Mouse (Mus musculus): ENCODE results near the gene Rhag.
A peak's percentile ranks its signal among the peaks of the same experiment; 100 is the strongest.

The Rhag gene

DNA sequence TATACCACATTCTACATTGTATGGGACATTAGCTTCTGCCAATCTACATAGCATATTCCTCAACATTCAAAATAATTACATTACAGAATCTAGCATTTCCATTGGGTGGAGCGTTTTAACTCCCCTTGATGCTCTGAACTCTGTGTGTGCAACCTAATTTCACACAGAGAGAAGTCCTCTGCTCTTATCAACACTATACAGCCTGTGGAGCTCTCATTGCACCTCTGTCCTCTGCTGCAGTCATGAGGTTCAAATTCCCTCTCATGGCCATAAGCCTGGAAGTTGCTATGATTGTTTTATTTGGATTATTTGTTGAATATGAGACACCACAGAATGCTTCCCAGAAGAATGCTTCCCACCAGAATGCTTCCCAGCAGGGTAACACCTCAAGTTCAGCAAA, at the start of gene Rhag:
Gene Rhag (plus strand): TSS at position 193 of the 400 bp plus-strand sequence.
- DNase-seq (ENCODE audit: low spot score in 2 of 2): no peak

DNA sequence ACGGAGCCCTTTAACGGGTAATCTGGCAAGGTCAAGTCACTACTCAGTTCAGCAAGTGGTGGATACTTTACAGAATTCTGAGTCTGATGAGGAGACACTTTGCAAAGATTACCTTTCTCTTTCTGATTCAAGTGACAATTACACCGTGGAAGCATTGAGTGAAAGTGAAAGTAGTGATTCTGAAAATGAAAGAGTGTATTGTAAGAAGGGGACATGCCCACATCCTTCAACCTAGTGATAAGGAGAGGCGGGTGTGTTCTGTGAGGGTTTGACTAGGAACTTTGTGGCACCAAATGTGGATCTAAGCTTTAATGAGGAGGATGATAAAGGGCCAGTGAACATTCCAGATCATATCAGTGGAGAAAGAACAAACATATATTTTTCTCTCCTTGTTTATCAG, 47.3 kb upstream of the Rhag start:
- DNase-seq (ENCODE audit: low spot score in 2 of 2): no peak

DNA sequence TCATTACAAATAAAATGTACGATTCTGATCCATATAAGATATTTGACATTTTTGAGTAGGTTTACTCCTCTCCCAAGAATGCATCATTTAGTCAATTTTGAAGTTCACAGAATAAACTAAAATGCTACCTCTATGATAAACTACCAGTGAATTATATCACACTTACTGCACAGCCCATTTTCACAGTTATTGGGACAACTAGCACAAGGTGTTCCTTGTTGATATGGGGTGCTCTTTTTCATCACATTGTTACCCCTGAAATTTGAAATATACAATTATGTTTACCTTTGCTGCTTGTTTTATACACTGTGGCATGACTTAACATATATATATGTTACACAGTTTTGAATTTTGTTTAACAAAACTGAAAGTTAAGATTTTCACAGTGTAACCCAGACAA, 43.8 kb upstream of the Rhag start:
- DNase-seq (ENCODE audit: low spot score in 2 of 2): no peak

DNA sequence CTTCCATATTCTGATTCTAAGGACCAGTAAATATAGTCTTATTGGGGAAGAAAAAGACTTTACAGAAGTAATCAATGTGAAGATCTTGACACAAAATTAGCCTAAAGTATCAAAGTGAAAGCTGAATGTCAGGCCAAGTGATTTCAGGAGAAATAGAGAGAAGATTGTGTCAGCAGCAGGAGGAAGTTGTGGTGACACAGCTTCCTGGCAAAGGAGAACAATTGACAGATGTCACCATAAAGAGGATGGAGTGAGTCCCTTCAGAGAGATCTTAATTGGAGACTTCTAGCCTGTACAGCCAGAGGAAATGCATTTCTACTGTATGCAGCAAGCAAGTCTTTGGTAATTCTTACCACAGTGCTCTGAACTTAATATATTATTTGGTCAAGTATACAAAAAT, 21.0 kb upstream of the Rhag start:
- DNase-seq (ENCODE audit: low spot score in 2 of 2): no peak

- DNase-seq (ENCODE audit: low spot score in 2 of 2): peak in 1 of 2 experiments; percentile 7
These were observed 16.7 kb upstream of the Rhag start for GRCm38 (mm10) chr17:40793921-40794854.

DNA sequence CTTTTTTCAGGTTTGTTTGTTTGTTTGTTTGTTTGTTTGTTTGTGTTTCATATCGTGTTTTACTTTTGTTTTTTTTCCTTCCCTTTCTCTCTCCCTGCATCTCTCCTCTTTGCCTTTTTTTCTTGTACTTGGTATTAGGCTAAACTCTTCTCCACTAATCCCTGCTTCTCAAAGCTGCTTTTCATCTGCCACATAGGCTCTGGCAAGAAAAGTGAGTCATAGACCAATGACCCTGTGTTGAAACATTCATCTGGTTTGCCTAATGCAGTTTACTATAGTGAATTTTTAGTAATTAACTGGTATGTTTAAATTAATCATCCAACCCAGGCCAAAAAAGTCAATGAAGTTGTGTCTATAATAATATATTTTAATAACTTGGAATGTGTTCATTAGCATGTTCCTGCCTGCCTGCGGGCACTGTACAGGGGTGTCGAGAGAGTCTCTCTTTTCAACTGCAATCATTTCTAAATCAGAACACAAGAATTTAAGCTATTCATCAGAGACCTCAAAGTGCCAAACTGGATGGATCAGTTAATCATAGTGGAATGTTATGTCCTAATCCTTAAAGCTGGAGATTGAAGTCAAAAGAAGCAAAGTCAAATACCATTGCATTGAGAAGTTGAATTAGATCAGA, 8.1 kb upstream of the Rhag start:
- DNase-seq (ENCODE audit: low spot score in 2 of 2): no peak

- DNase-seq (ENCODE audit: low spot score in 2 of 2): no peak
These were observed 4.4 kb upstream of the Rhag start for GRCm38 (mm10) chr17:40806550-40806949.

DNA sequence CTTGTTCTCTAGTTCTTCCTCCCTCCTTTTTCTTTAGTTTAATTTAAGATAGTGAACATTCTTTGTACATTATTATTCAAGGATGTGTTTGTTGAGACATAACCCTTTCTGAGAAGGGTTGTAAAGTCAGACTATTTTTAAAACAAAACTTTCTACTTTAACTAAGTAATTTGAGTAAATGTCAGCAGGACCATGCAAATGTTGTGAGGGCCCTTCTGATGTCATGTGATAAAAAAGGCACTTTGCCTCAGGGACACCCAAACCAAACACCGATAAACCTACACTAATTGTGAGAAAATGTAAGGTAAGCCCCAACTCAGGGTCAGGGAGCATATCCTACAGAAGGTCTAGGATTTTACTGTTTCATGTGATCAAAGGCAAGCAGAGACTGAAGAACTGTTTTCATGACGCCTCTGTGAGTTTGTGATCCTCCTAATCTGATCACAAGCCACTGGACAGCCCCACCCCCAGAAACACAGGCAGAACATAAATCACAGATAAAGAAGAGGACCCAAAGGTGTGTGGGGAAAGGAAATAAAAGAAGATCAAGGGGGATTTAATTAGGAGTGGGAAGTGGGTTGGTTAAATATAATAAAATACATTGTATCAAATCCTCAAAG, 3.9 kb upstream of the Rhag start, which contains the start of gene Crisp2:
Gene Crisp2 (minus strand): TSS at position 51 of the 620 bp plus-strand sequence.
- DNase-seq (ENCODE audit: low spot score in 2 of 2): no peak

GRCm38 (mm10) chr17:40808071-40808470, 2.9 kb upstream of the Rhag start:
- DNase-seq (ENCODE audit: low spot score in 2 of 2): no peak

- no peak for DNase-seq (ENCODE audit: low spot score in 2 of 2)
These were observed 634 bp downstream of the Rhag start for GRCm38 (mm10) chr17:40811560-40811959.

GRCm38 (mm10) chr17:40812259-40812658, 1.3 kb downstream of the Rhag start:
- no peak for DNase-seq (ENCODE audit: low spot score in 2 of 2)

DNA sequence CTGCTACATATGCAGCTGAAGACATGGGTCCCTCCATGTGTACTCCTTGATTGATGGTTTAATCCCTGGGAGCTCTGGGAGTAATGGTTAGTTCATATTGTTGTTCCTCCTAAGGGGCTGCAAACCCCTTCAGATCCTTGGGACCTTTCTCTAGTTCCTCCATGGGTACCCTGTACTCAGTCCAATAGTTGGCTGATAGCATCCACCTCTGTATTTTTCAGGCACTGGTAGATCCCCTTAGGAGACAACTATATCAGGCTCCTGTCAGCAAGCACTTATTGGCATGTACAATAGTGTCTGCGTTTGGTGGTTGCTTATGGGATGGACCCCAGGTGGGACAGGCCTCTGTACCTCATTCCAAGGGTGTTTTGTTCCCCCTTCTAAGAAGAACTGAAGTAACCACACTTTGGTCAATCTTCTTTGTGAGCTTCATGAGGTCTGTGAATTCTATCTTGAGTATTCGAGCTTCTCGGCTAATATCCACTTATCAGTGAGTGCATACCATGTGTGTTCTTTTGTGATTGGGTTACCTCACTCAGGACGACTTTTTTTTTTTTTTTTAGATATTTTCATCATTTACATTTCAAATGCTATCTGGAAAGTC, 6.5 kb downstream of the Rhag start:
- no peak for DNase-seq (ENCODE audit: low spot score in 2 of 2)

DNA sequence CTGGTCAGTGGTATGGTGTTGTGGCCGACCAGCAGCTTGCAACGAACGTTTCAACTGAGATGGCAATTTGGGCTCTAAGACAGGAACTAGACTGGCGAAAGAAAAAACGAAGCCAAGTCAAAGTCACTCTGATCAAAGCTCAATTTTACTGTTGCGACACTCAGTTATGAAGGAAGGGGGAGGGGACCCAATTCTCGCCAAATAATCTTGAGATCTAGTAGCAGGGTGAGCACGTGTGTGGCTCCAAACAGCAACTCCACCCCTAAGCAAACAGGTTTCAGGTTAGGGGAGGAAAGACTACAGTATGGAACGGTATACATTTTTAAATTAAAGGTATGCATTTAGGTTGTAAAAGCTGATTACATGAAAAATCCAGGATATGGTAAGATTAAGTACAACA, 10.6 kb downstream of the Rhag start:
- no peak for DNase-seq (ENCODE audit: low spot score in 2 of 2)

- no peak for DNase-seq (ENCODE audit: low spot score in 2 of 2)
These were observed 12.9 kb downstream of the Rhag start for GRCm38 (mm10) chr17:40823817-40824216.

GRCm38 (mm10) chr17:40824549-40824948, 13.6 kb downstream of the Rhag start:
- DNase-seq (ENCODE audit: low spot score in 2 of 2): peak in 1 of 2 experiments; percentile 27

DNA sequence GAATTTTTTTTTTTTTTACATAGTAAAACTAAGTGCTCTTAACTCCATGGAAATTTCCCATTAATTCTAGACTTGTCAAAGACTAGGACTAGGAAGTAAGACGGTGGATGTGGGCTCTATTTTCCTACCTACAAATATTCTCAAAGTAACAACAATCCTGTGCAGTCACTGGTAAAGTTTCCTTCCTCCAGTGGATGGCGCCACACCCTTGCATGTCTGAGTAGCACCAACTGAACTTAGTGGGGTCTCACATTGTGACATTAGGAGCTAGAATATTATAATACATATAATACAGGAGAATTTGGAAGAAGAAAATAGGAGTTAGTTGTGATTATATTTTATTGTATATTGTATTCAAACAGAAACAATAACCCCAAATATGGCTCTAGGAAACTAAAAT, 20.9 kb downstream of the Rhag start:
- DNase-seq (ENCODE audit: low spot score in 2 of 2): no peak

GRCm38 (mm10) chr17:40837308-40837707, 26.4 kb downstream of the Rhag start:
- DNase-seq (ENCODE audit: low spot score in 2 of 2): peak in 1 of 2 experiments; percentile 5

DNA sequence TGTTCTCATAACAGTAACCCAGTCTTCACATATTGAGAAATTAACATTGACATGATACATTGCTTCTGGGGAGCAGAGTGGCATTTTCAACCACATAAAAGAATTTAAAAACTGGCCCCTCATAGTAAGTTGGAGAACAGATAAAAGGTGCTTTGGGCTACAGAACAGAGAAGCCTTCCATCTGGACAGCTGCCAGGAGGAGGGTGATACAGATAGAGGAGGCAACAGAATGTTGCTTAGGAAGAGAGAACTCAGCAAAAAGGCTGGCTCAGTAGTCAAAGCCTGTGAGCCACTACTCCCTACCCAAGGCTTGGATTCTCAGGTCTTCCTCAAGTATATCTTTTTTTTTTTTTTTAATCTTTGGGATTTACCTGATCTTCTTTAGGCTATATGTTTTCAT, 44.1 kb downstream of the Rhag start:
- no peak for DNase-seq (ENCODE audit: low spot score in 2 of 2)

GRCm38 (mm10) chr17:40868952-40869747, 58.2 kb downstream of the Rhag start:
- no peak for DNase-seq (ENCODE audit: low spot score in 2 of 2)

DNA sequence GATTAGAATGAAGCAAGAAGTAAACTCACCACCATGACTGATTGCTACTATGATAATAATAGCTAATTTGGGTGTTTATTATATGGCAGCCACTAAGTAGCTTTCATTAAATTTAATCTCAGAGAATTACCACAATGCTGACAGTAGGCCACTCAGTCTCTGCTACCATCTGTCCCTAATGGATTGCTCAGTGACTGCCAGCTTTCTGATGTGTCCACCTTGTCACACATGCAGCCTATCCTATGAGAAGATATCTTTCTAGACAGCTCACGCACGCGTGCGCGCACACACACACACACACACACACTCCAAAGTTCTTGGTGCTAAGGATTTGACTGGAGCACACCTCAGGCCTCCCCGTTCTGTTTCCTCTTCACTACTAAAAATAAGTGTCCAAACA, 61.7 kb downstream of the Rhag start:
- no peak for DNase-seq (ENCODE audit: low spot score in 2 of 2)

- no peak for DNase-seq (ENCODE audit: low spot score in 2 of 2)
These were observed 62.7 kb downstream of the Rhag start for GRCm38 (mm10) chr17:40873582-40874011.

Data from cerebellum, postnatal 4 days (tissue).